Mouse (Mus musculus) hindlimb bud, embryonic 11.5 days (tissue): ENCODE measurements at regions not wholly inside any gene's neighbourhood (a gene's known extent, or its start where the extent isn't known, plus 50 kb on each side); places are given as distances from the start of the nearest gene placed in this dataset.

Source experiments
- DNase-seq: peaks from one replicate; pipeline ENCODE4 v3.0.0-alpha.2; 2012; ENCODE audit warnings: low read depth, low spot score; ENCODE audit errors: extremely low spot score

DNA sequence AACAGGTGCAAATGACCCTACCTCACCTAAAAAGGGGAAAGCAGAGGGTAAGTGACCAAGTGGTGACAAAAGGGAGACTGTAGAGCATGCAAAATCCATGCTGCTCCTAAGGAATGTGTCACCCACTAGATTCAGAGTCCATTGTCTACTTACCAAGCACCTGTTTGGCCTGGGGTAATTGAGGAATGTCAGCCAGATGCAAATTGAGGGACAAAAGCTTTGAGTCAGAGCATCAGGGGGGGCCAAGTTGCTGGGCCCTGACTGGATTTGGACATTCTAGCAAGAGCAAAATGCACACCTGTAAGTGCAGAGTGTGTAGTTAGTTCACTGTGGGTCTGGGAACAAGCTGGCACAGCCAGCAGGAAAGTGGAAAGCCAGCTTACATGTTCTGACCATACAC, 2783.6 kb downstream of the Gm37988 start:
- no peak for DNase-seq
